Mouse (Mus musculus) kidney, adult 18-20 months (tissue): ENCODE data around the gene Serpina3b.

Experiments
- DNase-seq: peaks from one replicate; pipeline ENCODE4 v3.0.0; 2021

Serpina3b gene

GRCm38 (mm10) chr12:104178577-104178976 lies 50.8 kb downstream of the Serpina3b start:
- DNase-seq, result no peak

GRCm38 (mm10) chr12:104178987-104179386 lies 51.2 kb downstream of the Serpina3b start:
- no peak for DNase-seq

GRCm38 (mm10) chr12:104185046-104185445 lies 57.2 kb downstream of the Serpina3b start:
- DNase-seq, result no peak

GRCm38 (mm10) chr12:104186041-104186581 lies 58.3 kb downstream of the Serpina3b start:
- DNase-seq, result no peak
